Mouse (Mus musculus) spleen, postnatal 10 days (tissue): ENCODE data around the gene Rgs2.

Experiments
- DNase-seq, 2 experiments: peaks; one replicate each; pipeline ENCODE4 v3.0.0; 2021 to 2022; ENCODE audit warnings: low spot score in 2 of 2

Rgs2 gene

DNA sequence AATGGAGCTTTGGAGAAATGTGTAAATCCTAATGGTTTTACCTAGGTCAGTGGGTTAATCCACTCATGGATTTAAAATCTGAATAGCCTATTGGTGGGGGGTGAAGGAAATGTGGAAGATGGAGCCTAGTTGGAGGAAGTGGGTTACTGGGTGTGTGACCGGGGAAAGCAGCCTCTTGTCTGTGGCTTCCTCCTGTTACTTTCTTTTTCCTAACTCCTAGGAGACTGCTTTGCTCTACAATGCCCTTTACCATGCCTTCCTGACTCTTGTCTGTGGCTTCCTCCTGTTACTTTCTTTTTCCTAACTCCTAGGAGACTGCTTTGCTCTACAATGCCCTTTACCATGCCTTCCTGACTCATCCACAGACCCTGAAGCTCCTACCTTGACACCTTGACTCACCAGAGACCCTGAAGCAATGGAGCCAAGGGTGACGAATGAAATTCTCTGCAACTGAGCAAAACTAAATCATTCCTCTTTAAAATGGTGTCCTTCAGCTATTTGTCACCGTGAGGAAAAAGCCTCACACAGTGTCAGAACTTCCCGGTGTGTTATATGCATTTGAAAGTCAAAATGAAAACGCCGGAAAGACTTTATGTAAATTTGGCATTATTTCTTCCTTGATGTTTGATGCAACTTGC, 18.9 kb downstream of the Rgs2 start:
- DNase-seq: no peak

DNA sequence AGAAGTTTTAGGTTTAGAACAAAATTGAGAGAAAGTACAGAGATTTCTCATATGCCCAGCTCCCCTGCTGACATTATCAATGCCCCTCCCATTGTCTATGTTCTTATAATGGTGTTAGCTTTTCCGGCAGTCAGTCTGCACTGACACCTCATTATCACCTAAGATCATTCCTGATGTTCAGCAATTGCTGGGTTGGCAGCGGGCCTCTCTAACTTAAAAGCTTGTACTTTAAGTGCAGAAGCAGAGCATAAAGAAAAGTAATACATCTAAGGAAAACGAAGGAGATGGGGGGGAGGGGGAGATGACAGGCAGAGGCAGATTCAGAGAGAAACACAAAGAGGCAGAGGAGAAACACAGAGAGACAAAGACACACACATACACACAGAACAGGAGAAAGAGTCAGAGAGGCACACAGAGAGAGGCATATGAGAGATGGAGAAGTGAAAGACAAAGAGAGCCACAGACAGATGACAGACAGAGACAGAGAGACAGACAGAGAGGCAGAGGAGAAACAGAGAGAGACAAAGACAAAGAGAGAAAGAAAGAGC, 21.1 kb downstream of the Rgs2 start:
- no peak for DNase-seq

DNA sequence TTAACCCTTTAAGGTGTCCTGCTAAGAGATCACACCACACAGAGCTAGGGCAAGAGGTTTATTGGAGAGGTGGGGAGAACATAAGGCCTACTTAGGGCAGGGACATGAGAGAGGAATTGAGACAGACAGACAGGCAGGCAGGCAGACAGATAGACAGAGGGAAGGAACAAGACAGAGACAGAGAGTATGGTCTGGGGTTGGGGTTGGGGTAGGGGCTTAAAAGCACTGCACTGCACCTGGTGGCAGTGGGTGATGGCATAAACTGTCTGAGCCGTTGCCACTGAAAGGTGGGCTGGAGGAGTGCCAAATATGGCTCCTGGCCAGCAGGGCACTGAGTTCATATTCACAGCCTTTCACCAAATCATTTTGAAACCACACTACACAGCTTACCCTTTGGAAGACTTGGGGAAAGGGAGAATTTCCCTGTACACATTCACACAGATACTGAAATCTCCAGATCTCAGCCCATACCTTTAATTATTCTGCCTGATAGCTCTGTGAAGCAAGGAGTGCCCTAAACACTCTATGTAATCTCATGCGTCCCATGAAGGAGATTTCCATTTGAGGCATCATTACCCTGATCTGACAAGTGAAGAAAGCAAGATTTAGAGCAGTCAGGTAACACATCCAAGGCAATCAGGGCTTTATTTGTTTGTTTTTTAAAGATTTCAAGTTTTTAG, 21.7 kb downstream of the Rgs2 start:
- no peak for DNase-seq

DNA sequence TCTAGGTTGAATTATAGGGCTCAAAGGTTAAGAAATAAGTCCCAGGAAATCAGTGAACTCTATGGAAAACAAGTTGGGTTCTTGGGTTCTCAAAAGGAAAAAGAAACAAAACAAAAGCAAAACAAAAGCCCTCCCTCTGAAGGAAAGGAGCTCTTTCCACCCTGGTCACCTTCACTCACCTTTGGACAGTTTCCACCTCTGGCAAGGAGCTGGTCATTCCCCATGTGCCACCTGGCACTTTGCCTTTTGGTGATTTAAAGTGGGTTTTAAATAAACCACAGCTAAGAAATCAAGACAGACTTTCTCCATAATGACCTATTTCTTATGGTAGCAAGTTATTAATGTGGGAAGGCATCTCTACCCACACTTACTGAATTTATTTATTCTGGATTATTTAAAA, 23.1 kb downstream of the Rgs2 start:
- no peak for DNase-seq

DNA sequence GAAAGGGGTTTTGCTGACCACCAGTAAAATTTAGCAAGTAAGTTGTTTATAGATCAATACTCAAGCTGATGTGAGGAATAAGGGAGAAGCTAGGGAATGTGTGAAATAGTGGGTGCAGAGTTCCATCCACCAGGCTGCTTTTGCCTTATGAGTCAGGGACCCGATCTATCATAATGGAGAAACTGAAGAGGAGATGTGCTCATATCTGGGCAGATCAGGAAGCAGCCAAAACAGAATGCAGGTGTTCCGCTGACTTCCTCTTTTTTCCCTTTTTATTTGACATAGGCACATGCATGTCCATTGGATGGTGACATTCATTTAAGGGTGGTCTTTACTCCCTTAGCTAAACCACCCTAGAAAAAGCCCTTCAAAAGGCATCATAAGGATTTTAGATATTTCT, 29.3 kb downstream of the Rgs2 start:
- DNase-seq: no peak

DNA sequence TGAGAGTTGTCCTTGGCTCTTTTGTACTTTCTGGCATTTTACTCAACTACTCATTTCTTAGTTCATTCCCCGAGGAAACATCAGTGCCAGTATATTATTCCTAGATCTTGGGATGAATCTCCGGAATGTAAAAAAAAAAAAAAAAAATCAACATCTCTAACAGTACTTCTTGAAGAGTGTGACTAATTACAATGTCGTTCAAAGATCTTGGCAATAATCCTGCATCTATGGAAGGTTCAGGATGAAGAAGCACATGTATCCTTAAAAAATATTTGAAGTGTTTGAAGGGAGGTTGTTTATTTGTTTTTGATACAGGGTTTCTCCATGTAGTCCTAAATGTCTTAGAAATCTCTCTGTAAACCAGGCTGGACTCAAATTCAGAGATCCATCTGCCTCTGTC, 41.7 kb downstream of the Rgs2 start:
- no peak for DNase-seq

DNA sequence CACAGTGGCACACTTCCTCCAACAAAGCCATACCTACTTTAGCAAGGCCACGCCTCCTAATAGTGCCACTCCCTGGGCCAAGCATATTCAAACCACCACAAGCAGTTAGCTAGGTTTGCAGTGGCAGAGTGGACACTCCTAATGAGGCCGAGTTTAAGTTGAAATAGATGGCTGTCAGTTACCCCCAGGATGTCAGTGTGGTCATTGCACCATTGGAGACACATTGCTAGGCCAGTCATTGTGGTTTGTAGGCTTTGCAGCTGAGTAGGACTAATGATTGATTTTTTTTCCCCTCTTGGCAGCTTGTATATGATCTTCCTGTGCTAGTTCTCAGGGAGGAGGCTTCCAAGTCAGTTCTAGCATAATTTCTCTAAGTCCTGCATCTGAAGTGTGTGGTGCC, 43.6 kb downstream of the Rgs2 start:
- no peak for DNase-seq

DNA sequence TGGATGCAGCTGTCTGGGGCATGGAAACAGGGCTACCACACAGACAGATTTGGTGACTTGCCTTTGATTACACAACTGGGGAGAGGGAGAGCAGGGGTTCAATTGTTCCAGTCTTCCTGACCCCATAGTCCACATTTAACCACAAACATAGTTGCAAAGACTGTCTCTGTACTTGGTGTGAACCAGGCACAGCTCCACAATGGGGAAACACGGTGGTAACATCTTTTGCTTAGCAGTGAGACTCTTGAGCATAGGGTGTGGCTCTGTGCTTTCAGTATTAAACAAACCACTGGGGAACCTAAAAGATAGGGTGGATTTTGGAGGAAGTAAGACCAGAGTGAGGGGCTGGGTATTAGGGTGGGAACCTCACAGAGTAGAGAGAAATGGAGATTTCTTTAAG, 47.9 kb downstream of the Rgs2 start:
- no peak for DNase-seq

DNA sequence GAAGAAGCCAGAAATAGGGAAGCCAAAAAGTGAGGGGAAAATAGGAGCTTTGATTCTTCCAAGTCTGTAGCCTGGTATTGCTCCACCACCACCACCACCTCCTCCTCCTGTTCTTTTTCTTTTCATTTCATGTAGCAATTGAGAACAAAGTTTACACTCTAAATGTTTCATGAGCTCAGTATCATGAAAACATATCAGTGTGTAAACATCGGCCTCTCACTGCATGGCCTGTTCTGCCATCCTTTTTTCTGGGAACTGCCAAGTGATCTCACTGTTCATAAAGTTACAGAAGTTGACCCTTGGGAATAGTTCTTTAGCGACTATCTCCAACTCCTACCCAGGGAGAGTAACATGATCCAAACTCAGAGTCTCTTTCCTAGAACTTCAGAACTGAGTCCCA, 51.1 kb downstream of the Rgs2 start:
- DNase-seq: no peak
